Mouse (Mus musculus) adrenal gland (tissue): Measurements from ENCODE around the gene Nudt8.
"Not testable (repeated sequence)": the region's sequence is repeated elsewhere in the genome, so short reads cannot be mapped to it uniquely, and the experiment has no call there.

Experiments
- intact Hi-C: fragments of 180-260 bp; cut with DNase I; formaldehyde crosslinking; loops from one replicate; pipeline ENCODE4 v1.15.1; 2025
- long read RNA-seq, 2 experiments: library from polyadenylated mRNA; unstranded; transcript quantifications; one replicate each; pipeline ENCODE4 v2.0.0; 2020; ENCODE audit warnings: borderline replicate concordance in 1 of 2; ENCODE audit not compliant: insufficient replicate concordance in 1 of 2

Nudt8 gene
- long read RNA-seq, experiment 1, transcript Nudt8-201 (4 exons, 787 nt): major isoform, 24 of 28 reads
- long read RNA-seq, experiment 1, partial matches to known transcripts: 0 of 28 reads
- long read RNA-seq, experiment 1, other reads (novel, unspliced or antisense): 2 of 28 reads
- long read RNA-seq, experiment 2, transcript Nudt8-202 (3 exons, 1,082 nt): minor isoform, 5 of 23 reads
- long read RNA-seq, experiment 2, transcript Nudt8-201 (4 exons, 787 nt): major isoform, 16 of 23 reads
- long read RNA-seq, experiment 2, partial matches to known transcripts: 0 of 23 reads
- long read RNA-seq, experiment 2, other reads (novel, unspliced or antisense): 2 of 23 reads

DNA sequence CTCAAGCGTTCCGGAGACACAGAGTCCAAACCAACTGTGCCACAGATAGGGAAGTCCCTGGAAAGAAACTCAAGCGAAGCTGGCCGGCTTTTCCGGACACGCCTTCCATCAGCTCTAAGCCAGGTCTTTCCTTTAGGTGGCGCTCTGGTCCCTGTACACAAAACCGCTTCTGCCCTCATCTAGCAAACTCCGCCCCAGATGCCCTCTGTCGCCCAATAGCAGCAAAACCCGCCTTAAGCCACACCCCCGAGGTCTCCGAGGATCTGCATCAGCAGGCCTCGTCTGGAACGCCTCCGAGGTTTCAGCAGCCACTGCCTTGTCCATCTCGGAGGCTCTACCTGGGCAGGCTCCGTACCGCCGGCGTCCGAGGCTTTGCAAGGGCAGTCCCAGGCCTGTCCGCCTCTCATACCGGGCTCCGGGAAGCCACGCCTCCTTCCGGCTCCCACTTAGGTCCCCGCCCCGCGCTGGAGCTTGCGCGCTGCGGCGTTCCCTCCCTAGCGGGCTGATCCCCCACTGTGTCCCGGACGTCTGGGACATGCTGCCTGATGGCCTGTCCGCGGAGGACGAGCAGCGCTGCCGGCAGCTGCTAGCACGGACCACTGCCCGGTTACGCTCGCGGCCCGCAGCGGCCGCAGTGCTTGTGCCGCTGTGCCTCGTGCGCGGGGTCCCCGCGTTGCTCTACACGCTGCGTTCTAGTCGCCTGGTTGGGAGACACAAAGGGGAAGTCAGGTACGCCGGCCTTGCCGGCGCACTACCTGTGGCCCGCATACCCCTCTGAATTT, at the start of gene Nudt8, which contains the start of gene Gm49405:
Gene Nudt8, plus strand, starts transcription at position 462 of the 782 bp plus-strand sequence.
Gene Gm49405, plus strand, starts transcription at position 508 of the 782 bp plus-strand sequence.
- intact Hi-C loops: no loop called here

DNA sequence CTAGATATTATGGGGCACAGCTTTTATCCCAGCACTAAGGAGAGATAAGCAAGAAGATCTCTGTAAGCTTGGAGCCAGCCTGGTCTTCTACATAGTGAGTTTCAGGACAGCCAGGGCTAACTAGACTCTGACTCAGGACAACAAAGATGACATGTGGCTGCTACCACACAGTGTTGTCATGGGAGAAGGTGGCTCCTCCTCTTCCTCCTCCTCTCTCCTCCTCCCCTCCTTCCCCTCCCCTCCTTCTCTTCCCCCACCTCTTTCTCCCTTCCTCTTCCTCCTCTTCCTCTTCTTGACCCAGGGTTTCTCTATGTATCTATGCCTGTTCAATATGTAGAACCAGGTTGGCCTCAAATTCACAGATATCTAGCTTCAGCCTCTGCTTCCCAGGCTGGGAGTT, 48.9 kb upstream of the Nudt8 start:
- intact Hi-C loops: no loop called here

DNA sequence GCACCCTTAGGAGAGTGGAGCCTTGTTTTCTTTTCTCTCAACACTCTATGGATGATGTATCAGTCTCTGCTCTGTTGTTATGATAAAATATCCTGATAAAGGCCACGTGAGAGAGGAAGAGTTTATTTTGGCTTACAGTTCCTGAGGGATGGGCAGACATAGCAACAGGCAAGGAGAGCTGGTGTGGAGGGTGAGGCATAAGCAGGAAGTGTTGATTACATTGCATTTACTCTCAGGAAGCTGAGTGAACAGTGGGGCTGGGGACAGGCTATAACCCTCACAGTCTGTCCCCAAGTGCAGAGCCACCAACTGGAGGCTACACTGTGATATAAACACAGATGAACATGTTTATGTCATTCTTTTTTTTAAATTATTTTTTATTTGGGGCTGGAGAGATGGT, 48.3 kb upstream of the Nudt8 start:
- intact Hi-C loops: no loop called here

DNA sequence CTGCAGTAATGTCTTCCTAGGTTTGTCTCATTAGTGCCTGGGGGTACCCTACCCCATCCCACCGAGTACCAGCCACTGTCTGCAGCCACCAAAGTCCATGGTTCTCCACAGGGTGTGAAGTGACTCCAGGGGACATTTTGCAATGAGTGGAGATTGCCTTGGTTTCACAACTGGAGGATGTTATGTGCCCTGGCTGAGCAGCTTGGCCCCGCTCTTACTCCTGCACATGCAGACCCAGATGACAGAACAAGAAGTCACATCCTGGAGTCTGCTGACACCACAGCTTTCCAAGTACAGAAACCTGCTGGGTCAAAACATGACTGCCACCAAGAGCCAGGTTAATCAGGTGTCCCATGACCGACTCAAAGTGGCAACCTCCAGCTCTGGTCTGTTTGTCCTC, 45.3 kb upstream of the Nudt8 start:
- intact Hi-C loops: no loop called here

DNA sequence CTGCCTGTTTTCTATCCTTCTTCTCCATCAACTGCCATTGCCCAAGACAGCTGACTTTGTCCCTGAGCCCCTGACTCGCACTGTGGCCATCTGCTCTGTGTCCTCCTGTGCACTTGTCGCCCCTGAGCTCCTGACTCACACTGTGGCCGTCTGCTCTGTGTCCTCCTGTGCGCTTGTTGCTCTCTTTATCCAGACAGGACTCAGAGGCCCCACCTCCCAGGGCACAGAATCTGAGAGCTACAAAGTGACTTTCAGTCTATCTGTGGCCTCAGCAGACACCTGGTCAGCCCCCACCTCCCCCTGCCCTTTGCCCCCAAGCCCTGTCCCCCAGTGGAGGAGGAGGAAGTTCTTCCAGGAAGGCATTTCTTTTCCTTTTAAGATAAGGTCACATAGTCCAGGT, 44.6 kb upstream of the Nudt8 start:
- intact Hi-C loops: no loop called here

DNA sequence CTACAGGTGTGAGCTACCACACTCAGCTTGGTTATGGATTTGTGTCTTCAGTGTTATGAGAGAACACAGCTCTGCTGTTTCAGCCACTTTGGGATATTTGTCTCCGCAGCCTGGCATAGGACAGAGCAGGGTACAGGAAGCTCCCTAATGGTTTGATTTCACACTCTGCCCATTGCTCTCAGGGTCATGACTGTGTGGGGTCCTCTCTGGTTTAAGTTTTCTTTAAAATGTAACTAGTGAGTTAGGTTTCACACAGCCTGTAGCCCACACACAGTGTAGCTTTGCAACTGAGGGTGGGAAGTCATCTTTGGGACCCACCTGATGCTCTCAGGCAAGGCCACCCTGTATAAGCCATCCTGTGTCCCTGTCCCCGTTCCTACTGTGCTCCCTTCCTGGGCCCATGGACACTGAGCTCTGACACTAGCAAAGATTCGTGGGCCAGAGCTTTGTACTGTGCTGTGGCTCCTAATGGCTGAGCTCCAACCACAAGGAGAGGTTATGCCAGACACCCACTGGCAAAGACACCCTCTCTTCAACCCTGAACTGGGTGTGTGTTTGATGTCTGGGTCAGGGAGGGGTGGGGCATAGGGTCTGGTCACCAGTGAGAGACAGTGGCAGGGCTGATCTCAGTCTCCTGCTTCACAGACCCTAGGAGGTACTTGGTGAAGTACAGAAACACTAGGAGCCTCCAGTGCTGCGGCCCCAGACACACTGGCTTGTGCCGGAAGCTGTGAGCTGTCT, 42.9 kb upstream of the Nudt8 start:
- intact Hi-C loops: not testable (repeated sequence)

DNA sequence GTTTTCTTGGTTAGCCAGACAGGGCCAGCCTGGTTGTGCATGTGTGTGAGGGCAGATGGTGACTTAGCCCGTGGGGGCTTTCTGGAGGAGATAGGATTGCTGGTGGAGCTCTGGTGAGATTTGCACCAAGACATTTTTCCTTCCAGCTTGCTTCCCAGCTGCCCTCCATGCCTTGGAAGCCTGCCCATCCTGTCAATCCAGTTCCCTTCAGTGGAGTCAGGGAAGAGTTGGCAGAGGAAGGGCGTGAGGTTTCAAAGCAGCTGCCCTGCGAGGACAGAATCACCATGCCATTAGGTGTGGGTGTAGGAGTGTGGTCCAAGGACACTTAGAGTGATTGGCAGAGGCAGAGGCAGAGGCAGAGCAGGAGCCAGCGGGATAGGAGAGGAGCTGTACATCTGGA, 41.9 kb upstream of the Nudt8 start, which contains the start of gene Aldh3b3:
Gene Aldh3b3, plus strand, starts transcription at position 176 of the 400 bp plus-strand sequence.
- intact Hi-C loops: no loop called here

DNA sequence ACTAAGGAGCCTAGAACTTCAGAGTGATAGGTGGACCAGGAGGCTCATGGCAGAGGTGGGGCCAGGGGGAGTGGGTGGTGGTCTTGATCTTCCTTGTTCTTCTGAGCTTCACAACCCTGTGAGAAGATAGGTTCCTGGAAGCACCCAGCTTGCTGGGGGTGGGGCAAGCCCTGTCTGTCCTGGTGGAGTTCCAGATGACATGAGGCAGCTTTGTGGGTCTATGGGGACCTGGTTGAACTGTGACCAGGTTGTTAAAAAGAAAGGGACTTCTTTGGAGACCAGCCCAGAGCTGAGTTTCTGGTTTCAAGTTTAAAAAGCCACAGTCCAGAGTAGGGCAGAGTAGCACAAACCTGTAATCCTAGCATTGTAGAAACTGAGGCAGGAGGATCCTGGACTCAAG, 41.4 kb upstream of the Nudt8 start:
- intact Hi-C loops: no loop called here

DNA sequence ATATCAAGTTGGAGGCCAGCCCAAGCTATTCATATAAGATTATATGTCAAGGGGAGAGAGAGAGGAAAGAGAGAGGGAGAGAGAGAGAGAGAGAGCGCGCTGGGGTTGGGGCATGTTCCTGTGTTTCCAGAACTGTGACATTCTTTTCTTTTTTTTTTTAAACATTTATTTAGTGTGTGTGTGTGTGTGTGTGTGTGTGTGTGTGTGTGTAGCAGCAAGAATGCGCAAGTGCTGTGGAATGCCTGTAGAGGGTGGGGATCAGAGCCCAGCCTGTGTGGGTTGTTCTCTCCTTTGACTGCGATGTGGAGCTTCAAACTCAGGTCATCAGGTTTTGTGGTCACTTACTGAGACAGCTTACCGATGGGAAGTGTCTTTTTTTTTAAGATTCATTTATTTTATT, 40.2 kb upstream of the Nudt8 start:
- intact Hi-C loops: no loop called here

DNA sequence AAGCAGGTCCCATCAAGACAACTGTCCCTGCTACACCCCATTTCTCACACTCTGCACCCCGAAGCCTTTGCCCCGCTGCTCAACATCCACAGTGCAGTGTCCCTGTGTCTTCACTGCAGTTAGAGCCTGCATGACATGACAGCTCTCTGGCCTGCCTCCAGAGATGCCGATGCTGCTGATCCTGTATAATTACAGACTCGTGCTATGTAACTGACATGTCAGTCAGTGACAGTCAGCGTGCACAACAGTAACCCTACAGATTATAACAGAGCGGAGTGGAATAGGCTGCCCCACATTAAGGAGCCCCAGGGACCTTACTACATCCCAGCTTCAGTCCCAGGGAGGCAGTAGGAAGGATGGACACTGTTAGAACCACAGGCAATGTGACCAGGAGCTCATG, 38.6 kb upstream of the Nudt8 start:
- intact Hi-C loops: not testable (repeated sequence)

DNA sequence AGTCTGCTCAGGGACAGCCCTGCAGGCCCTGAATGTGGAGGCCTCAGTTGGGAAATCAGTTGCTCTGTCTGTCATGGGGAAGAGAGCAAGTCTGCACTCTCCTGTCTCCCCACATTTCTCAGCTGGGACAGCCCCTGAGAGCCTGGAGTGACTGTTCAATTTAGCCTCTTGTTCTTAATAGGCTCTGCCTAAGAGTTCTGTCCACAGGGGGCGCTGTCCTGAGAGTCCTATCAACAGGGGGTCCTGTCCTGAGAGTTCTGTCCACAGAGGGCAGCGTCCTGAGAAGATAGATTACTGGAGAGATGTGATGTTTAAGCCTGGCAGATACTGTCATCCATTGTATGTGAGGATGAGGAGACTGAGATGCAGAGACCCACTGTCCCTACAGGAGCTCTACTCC, 37.9 kb upstream of the Nudt8 start:
- intact Hi-C loops: no loop called here

DNA sequence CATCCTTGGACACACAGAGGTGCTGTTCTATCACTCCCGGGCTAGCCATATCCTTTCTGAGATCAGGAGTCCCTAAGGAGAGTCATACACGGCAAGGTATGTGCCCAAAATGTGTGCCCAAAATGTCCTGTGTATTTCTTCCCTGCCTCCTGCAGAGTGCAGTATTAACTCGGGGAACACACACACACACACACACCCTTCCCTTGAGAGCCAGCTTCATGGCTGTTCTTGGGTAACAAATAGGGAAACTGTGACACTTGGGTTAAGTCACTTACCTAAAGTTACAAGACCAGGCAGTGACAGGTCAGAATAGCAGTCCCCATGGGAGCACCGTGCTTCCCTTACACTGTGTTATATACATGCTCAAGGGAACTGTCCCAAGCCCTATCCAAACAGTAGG, 36.4 kb upstream of the Nudt8 start:
- intact Hi-C loops: no loop called here

DNA sequence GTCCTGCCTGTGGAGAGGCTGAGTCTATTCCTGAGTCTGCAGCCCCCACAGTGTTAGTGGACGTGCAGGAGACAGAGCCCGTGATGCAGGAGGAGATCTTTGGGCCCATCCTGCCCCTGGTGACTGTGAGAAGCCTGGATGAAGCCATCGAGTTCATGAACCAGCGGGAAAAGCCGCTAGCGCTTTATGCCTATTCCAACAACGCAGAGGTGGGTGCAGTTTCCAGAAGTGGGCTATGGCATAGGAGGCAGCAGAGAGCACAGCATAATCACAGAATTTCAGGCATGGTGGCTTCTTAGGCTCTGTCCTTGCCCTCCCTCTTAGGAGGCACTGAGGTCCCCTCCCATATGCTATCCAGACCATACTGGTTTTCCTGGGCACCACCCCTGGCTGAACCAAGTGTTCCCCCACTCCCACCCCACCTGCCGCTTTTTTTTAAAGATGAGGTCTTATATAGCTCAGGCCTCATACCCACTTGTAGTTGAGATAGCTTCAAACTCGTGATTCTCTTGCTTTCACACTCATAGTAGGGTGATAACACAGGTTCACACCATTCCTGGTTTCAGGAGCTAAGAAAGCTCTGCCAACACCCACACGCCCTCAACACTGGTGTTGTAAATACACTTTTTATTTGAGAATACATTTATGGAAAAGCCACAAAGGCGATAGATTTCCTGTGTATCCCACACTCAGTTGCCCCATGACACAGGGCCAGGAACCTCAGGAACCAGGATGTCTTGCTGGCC, 33.9 kb upstream of the Nudt8 start:
- intact Hi-C loops: no loop called here

DNA sequence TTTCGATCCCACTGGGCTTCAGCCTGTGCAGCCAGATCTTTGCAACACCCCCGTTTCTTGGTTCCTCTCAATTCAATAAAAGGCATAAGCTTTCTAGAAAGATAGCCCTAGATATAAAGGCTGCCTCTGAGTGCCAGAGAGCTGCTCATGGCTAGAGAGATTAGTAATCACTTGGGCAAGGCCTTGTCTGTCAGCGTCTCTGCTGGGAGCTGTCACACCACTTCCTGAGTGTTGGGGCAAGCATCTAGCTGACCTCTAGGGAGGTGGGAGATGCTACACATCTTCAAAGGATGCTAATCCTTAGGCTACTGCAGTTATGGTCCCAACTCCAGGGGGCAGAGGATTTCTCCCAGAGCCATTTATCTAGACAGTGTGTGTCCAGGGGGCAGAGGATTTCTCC, 33.1 kb upstream of the Nudt8 start:
- intact Hi-C loops: no loop called here

DNA sequence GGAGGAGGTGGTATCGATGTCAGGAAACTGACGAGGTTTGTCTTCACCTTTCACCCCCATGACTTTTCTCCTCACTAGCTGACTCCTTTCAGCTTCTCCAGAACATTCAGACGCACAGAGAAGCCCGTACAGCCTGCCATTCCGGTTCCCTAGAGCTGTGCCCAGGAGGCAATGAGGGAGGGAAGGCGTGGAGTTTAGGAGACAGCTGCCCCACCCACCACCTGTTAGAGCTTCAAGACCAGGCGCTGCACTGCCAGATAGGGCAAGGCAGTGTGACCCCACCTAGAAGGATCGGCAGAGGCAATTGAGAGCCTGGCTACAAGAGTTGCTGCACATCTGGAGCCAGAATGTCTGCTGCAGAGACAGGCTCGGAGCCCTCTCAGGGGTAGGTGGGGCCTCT, 28.2 kb upstream of the Nudt8 start, which contains the start of gene Aldh3b2:
Gene Aldh3b2, plus strand, starts transcription at position 100 of the 400 bp plus-strand sequence.
- intact Hi-C loops: no loop called here

DNA sequence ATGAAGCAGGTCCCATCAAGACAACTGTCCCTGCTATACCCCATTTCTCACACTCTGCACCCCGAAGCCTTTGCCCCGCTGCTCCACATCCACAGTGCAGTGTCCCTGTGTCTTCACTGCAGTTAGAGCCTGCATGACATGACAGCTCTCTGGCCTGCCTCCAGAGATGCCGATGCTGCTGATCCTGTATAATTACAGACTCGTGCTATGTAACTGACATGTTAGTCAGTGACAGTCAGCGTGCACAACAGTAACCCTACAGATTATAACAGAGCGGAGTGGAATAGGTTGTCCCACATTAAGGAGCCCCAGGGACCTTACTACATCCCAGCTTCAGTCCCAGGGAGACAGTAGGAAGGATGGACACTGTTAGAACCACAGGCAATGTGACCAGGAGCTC, 25.8 kb upstream of the Nudt8 start:
- intact Hi-C loops: not testable (repeated sequence)

DNA sequence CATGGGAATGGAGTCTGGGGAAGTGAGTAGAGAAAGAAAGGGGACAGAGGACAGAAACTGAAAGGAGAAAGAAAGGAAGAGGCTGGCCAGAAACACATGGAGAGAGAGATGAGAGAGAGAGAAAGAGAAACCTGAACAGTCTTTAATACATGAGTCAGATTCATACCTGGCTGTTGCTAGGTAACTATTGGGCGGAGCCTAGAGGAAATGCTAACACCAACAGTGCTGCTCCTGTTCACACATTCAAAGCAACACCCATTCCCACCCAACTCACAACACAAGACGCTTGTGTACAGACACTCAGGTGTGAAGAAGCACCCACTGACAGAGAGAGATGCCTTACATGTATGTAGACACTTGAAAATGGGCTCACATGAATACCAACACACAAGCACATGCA, 24.5 kb upstream of the Nudt8 start:
- intact Hi-C loops: no loop called here

DNA sequence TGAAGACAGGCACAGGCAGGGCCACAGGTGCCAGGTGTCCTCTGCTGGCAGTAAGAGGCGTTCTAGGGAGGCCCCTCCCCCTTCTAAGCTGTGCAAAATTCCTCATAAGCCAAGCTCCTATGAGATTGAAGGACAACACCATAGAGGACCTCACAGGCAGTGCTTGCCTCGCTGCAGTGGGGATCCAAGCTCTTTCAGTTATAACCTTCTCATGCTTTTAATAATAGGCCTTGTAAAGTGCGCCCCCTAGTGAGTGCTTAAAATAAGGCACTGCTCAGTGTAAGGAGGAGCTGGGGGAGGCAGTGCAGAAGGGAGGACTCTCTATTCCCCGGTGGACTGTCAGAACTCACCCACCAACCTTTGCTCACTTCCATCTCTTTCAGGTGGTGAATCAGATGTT, 20.1 kb upstream of the Nudt8 start:
- intact Hi-C loops: loop anchor here (2.0 kb wide), 1 partner anchor 34 kb away; no protein-coding TSS in a partner anchor

DNA sequence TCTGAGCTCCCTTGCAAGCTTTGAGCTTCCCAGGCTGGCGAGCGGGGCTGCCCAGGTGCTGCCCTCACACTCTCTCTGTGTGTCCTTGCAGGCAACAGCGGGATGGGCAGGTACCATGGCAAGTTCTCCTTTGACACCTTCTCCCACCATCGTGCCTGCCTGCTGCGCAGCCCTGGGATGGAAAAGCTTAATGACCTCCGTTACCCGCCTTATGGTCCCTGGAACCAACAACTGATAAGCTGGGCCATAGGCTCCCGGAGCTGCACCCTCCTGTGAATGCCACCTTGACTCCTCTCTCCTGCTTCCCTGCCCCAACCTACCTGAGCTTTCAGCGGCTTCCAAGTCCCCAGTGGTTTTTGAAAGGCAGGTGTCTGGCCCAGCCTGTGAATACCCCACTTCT, 19.5 kb upstream of the Nudt8 start:
- intact Hi-C loops: loop anchor here (2.0 kb wide), 1 partner anchor 34 kb away; no protein-coding TSS in a partner anchor

DNA sequence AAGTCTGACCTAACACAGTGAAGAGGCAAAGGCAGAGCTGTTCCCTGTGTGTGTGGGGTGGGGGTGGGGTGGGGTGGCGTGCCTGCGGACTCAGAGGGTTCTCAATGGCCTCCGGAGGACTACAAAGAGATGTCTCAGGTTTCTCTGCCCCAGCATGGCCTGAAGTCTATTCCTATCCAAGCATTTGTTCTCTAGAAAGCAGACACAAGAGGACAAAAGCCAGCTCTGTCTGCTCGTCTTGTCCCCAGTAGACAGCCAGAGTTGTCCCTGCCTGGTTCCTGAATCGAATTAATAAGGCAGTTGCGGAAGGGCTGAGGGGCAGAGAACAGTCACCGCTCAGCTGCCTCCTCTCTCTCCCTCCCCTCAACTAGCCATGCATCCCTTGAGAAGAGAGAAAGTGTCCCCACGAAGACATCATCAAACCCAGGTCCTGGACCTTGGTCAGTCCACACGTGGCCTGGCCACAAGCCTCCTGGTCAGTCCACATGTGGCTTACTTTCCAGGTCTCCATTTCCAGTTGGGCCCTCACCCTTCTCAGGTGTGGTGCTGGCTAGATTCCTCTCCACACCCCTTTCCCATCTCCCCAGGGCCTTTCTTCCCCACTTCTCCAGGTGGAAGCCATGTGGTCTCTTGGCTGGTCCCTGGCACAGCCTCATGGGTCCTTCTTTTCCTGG, 16.7 kb upstream of the Nudt8 start:
- intact Hi-C loops: no loop called here
